Mouse (Mus musculus): ENCODE measurements around the gene Amdhd2.
A peak's percentile ranks its signal among the peaks of the same experiment; 100 is the strongest.

- no peak for TF ChIP-seq CTCF (IDR thresholded peaks at IDR 0.05; ENCODE audit: low read depth, low read length)
- 0 out of 2 replicates have a peak, but pooled peaks have one; percentile 5 for TF ChIP-seq EP300 (IDR thresholded peaks at IDR 0.05; ENCODE audit: insufficient read depth, low read depth, low read length)
- peak; percentile 95 for TF ChIP-seq POLR2A (IDR thresholded peaks at IDR 0.05; ENCODE audit: insufficient read depth, low read length)
Measured at GRCm38 (mm10) chr17:24169317-24170065, 5.9 kb upstream of the Amdhd2 start, which contains the start of gene Atp6v0c.

Data from ES-Bruce4 (cell line).